In genomic region chr11:64489587-64490433, GRCm38 (mm10) we compare ENCODE assay signal across 17 mouse cellular contexts. TPM values are rescaled to one million over a fixed set of nuclear protein-coding genes. Genes with fewer than 3 reads are reported as not detected.
A peak's percentile ranks its signal among the peaks of the same experiment; 100 is the strongest.
DNase-seq lines count a peak whose midpoint lies in the region; ATAC-seq lines count a peak whose summit lies in the region.
"Had no signal": no experiment of that assay in that cellular context is flagged by ENCODE, and none has a peak within 500 bp of the region (broad histone marks: within the 10 kb centered on the region; RNA-seq: fewer than 3 reads in every experiment).

No protein-coding gene starts in this region.

- H3K9ac ChIP-seq in forebrain, embryonic 14.5 days (ENCODE audit: low read length) = 0 out of 2 replicates have a peak overlapping the region, but pooled peaks have one; percentile 6
- H3K9ac ChIP-seq in neural tube, embryonic 13.5 days = peak overlapping the region; percentile 4; the same call in 1 of the 2 replicates
- no peak overlapping the region for H3K9ac ChIP-seq in liver, embryonic 11.5 days (ENCODE audit: low read depth, low read length)
- H3K9ac ChIP-seq: kidney, embryonic 15.5 days had no signal

- no peak overlapping the region for H3K27ac ChIP-seq in forebrain, embryonic 14.5 days (ENCODE audit: low read depth, low read length)
- peak overlapping the region; percentile 48; the same call in 1 of the 2 replicates for H3K27ac ChIP-seq in limb, embryonic 10.5 days
- peak overlapping the region; percentile 75 for H3K27ac ChIP-seq in neural tube, embryonic 13.5 days (replicated peaks)
- H3K27ac ChIP-seq in liver, embryonic 11.5 days (ENCODE audit: low read depth, low read length) = no peak overlapping the region
- H3K27ac ChIP-seq: heart, adult 2 months; kidney, embryonic 15.5 days had no signal

- H3K4me1 ChIP-seq in forebrain, embryonic 14.5 days (ENCODE audit: control insufficient read depth, insufficient read depth, low read length) = peaks cover 15% of the 10 kb centered on the region; the same call in 1 of the 2 replicates
- peaks cover 45% of the 10 kb centered on the region for H3K4me1 ChIP-seq in limb, embryonic 10.5 days
- peaks cover 63% of the 10 kb centered on the region for H3K4me1 ChIP-seq in neural tube, embryonic 13.5 days (replicated peaks)
- H3K4me1 ChIP-seq in liver, embryonic 11.5 days (replicated peaks; ENCODE audit: control insufficient read depth, insufficient read depth, low read length) = no peaks in the 10 kb centered on the region

- ATAC-seq in forebrain, embryonic 14.5 days = peak; percentile 80
- ATAC-seq in neural tube, embryonic 13.5 days (ENCODE audit: low read depth) = peak; percentile 75
- ATAC-seq in liver, embryonic 11.5 days (replicated peaks; ENCODE audit: low FRiP score) = no peak
- ATAC-seq: CD4-positive, CD25-positive, alpha-beta regulatory T cell, adult 4 months; lung, postnatal 0 days had no signal

- no peak overlapping the region for H3K4me3 ChIP-seq in forebrain, embryonic 14.5 days (ENCODE audit: low read depth, low read length)
- no peak overlapping the region for H3K4me3 ChIP-seq in limb, embryonic 10.5 days
- no peak overlapping the region for H3K4me3 ChIP-seq in neural tube, embryonic 13.5 days
- no peak overlapping the region for H3K4me3 ChIP-seq in liver, embryonic 11.5 days (ENCODE audit: low read depth, low read length)
- H3K4me3 ChIP-seq: heart, adult 2 months; kidney, embryonic 15.5 days had no signal

- no peaks in the 10 kb centered on the region for H3K9me3 ChIP-seq in forebrain, embryonic 14.5 days (replicated peaks; ENCODE audit: control insufficient read depth, low read length)
- no peaks in the 10 kb centered on the region for H3K9me3 ChIP-seq in limb, embryonic 10.5 days (replicated peaks)
- no peaks in the 10 kb centered on the region for H3K9me3 ChIP-seq in neural tube, embryonic 13.5 days
- H3K9me3 ChIP-seq in liver, embryonic 11.5 days (ENCODE audit: control insufficient read depth, low read length) = no peaks in the 10 kb centered on the region
- H3K9me3 ChIP-seq: kidney, embryonic 15.5 days had no signal

- peak overlapping the region; percentile 27; the same call in 1 of the 2 replicates for H3K4me2 ChIP-seq in forebrain, embryonic 14.5 days (ENCODE audit: low read length)
- peak overlapping the region; percentile 29 for H3K4me2 ChIP-seq in neural tube, embryonic 13.5 days
- H3K4me2 ChIP-seq in liver, embryonic 11.5 days = no peak overlapping the region
- H3K4me2 ChIP-seq: kidney, embryonic 15.5 days had no signal

- no peaks in the 10 kb centered on the region for H3K36me3 ChIP-seq in forebrain, embryonic 14.5 days (ENCODE audit: control insufficient read depth, insufficient read depth, low read length)
- no peaks in the 10 kb centered on the region for H3K36me3 ChIP-seq in limb, embryonic 10.5 days
- no peaks in the 10 kb centered on the region for H3K36me3 ChIP-seq in neural tube, embryonic 13.5 days
- no peaks in the 10 kb centered on the region for H3K36me3 ChIP-seq in liver, embryonic 11.5 days (ENCODE audit: control insufficient read depth, insufficient read depth, low read length)
- H3K36me3 ChIP-seq: kidney, embryonic 15.5 days had no signal

- WGBS in forebrain, embryonic 14.5 days = 4% methylated on average over 9 of the region's 9 CpGs
- 23% methylated on average over 9 of the region's 9 CpGs for WGBS in limb, embryonic 10.5 days
- 16% methylated on average over 9 of the region's 9 CpGs for WGBS in neural tube, embryonic 13.5 days
- WGBS in liver, embryonic 11.5 days = 53% methylated on average over 9 of the region's 9 CpGs

- peak; percentile 28 for DNase-seq in embryo, embryonic 11 days
- DNase-seq in forebrain, embryonic 14.5 days (ENCODE audit: low spot score) = peak; percentile 74
- DNase-seq in limb, embryonic 10.5 days (ENCODE audit: low spot score) = no peak
- DNase-seq in kidney, postnatal 14 days = no peak
- no peak for DNase-seq in gastrocnemius, postnatal 4 days (ENCODE audit: low spot score in 2 of 2)
- DNase-seq in right cerebral cortex, postnatal 25 days = no peak
- DNase-seq in liver, embryonic 11.5 days (ENCODE audit: low spot score) = no peak
- DNase-seq: adrenal gland, adult 2 months; heart, adult 2 months; heart, postnatal 4 days; layer of hippocampus, postnatal 36 days; right cerebral cortex, adult 18-20 months had no signal

- H3K27me3 ChIP-seq in forebrain, embryonic 14.5 days (replicated peaks; ENCODE audit: control insufficient read depth, insufficient read depth, low read length) = peaks cover 3% of the 10 kb centered on the region; the same call in 1 of the 2 replicates
- peaks cover 10% of the 10 kb centered on the region; the same call in 1 of the 2 replicates for H3K27me3 ChIP-seq in limb, embryonic 10.5 days (ENCODE audit: low read depth, poor library complexity, severe bottlenecking)
- H3K27me3 ChIP-seq in neural tube, embryonic 13.5 days = peaks cover 12% of the 10 kb centered on the region
- no peaks in the 10 kb centered on the region; the same call in 1 of the 2 replicates for H3K27me3 ChIP-seq in liver, embryonic 11.5 days (replicated peaks; ENCODE audit: control insufficient read depth, insufficient read depth, low read length)

RNA-seq across cellular contexts. Expression of gene F930015N05Rik, which starts 53.4 kb away (rescaled TPM):
- polyA plus RNA-seq in forebrain, embryonic 14.5 days (2014; fragmentation: Nextera tagmentation; extraction: Ambion mirVana) = 0.17 TPM in 1 of 2 replicates, not detected in the other
- polyA plus RNA-seq in limb, embryonic 10.5 days (2016; fragmentation: Nextera tagmentation; extraction: Ambion mirVana) = 1.4 and 1.5 TPM in 2 replicates
- 1.5 and 1.9 TPM in 2 replicates for polyA plus RNA-seq in neural tube, embryonic 13.5 days (2015; fragmentation: Nextera tagmentation; extraction: Ambion mirVana)
- total RNA-seq in gastrocnemius, postnatal 4 days (2021) = under 1 TPM in 1 of 2 experiments, not detected in 1; 0.23 TPM
- polyA plus RNA-seq in liver, embryonic 11.5 days (2014; fragmentation: Nextera tagmentation; extraction: Ambion mirVana) = 0.49 and 0.91 TPM in 2 replicates
- total RNA-seq: adrenal gland, adult 2 months; heart, postnatal 4 days; liver, adult 2 months had no signal
- polyA plus RNA-seq: CD4-positive, CD25-positive, alpha-beta regulatory T cell, adult 4 months; liver, adult 2 months; lung, postnatal 0 days had no signal

RNA-seq across cellular contexts. Expression of gene Hs3st3a1, which starts 54.7 kb away (rescaled TPM):
- polyA plus RNA-seq in forebrain, embryonic 14.5 days (2014; fragmentation: Nextera tagmentation; extraction: Ambion mirVana) = 0.30 and 0.32 TPM in 2 replicates
- polyA plus RNA-seq in limb, embryonic 10.5 days (2016; fragmentation: Nextera tagmentation; extraction: Ambion mirVana) = 2.2 and 2.4 TPM in 2 replicates
- polyA plus RNA-seq in neural tube, embryonic 13.5 days (2015; fragmentation: Nextera tagmentation; extraction: Ambion mirVana) = 0.98 and 1.5 TPM in 2 replicates
- under 1 TPM; 0.44 to 0.67 TPM for total RNA-seq in gastrocnemius, postnatal 4 days (2021)
- 1.6 and 1.9 TPM in 2 replicates for polyA plus RNA-seq in liver, embryonic 11.5 days (2014; fragmentation: Nextera tagmentation; extraction: Ambion mirVana)
- polyA plus RNA-seq: CD4-positive, CD25-positive, alpha-beta regulatory T cell, adult 4 months had no signal

Comparison
In these comparisons a context has a peak if more than half of its experiments do, and no peak if none do; other contexts are left out.
1. DNase-seq: peak in embryo, embryonic 11 days (single experiment) and forebrain, embryonic 14.5 days (single experiment); none in limb, embryonic 10.5 days (single experiment), kidney, postnatal 14 days (single experiment), gastrocnemius, postnatal 4 days (0 of 2), right cerebral cortex, postnatal 25 days (single experiment) and liver, embryonic 11.5 days (single experiment).
2. H3K27ac ChIP-seq: peak in limb, embryonic 10.5 days (single experiment) and neural tube, embryonic 13.5 days (single experiment); none in forebrain, embryonic 14.5 days (single experiment) and liver, embryonic 11.5 days (single experiment).